Mouse (Mus musculus): ENCODE results near the gene 9930111J21Rik1. TPM values are rescaled to one million over a fixed set of nuclear protein-coding genes. Genes with fewer than 3 reads are reported as not detected.
"Not testable (repeated sequence)": the region's sequence is repeated elsewhere in the genome, so short reads cannot be mapped to it uniquely, and the experiment has no call there.

Gene 9930111J21Rik1
- polyA plus RNA-seq (2015; fragmentation: Nextera tagmentation; extraction: Ambion mirVana): 0.39 and 0.74 TPM in 2 replicates

DNA sequence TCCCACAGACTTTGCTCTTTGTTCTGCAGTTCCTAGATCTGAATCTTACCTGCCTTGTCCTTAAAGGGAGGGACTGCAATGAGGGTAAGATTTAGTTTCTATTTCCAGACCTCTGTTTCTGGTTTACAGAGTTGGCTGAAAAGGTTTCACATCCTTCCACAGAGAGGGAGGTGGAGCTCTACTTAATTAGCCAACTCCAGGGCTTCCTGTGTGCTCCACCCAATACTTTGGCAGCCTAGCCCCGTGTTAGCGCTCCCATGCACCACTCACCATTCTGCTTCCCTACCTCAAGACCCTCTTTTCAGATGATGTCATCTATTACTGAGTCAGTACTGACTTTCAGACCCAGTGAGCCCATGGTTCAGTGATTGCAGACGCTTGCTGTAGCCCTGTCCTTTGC, at the start of gene 9930111J21Rik1:
TSS of gene 9930111J21Rik1 (minus strand) at position 148 of the 400 bp plus-strand sequence.
- not testable (repeated sequence) for H3K9me3 ChIP-seq (replicated peaks; ENCODE audit: control insufficient read depth, low read length); H3K36me3 ChIP-seq (ENCODE audit: control insufficient read depth, insufficient read depth); H3K4me3 ChIP-seq (ENCODE audit: low read length); H3K4me2 ChIP-seq (ENCODE audit: low read depth, low read length); H3K4me1 ChIP-seq (ENCODE audit: control insufficient read depth, insufficient read depth, low read length); ATAC-seq (replicated peaks; ENCODE audit: extremely low read depth, insufficient read depth, low FRiP score); H3K27me3 ChIP-seq (ENCODE audit: control insufficient read depth, insufficient read depth, low read length); H3K27ac ChIP-seq (ENCODE audit: low read length); H3K9ac ChIP-seq (ENCODE audit: low read length)
- no CpG with 5 or more reads among the region's 3 CpGs for WGBS

DNA sequence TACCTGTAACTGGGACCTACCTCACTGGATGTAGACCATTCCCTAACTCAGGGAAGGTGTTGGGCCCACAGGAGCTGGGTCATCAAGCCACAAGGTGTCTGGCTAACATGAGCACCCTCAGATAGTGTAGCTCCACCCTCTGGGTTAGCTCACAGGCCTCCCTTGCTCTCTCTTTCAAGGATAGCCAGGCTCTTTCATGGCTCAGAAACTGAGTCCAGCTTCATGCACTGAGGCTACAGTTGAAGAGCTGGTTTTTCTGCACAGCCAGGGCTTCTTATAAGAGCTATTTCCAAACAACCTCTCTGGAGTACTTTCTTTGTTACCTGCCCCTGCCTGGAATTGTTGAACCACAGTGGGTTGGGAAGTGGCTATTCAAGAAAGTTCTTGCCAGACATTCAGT, 32.9 kb upstream of the 9930111J21Rik1 start:
- H3K9me3 ChIP-seq (replicated peaks; ENCODE audit: control insufficient read depth, low read length); ATAC-seq (replicated peaks; ENCODE audit: extremely low read depth, insufficient read depth, low FRiP score); H3K27me3 ChIP-seq (ENCODE audit: control insufficient read depth, insufficient read depth, low read length); H3K4me3 ChIP-seq (ENCODE audit: low read length); H3K27ac ChIP-seq (ENCODE audit: low read length); H3K4me1 ChIP-seq (ENCODE audit: control insufficient read depth, insufficient read depth, low read length); H3K4me2 ChIP-seq (ENCODE audit: low read depth, low read length); H3K36me3 ChIP-seq (ENCODE audit: control insufficient read depth, insufficient read depth); H3K9ac ChIP-seq (ENCODE audit: low read length): not testable (repeated sequence)

DNA sequence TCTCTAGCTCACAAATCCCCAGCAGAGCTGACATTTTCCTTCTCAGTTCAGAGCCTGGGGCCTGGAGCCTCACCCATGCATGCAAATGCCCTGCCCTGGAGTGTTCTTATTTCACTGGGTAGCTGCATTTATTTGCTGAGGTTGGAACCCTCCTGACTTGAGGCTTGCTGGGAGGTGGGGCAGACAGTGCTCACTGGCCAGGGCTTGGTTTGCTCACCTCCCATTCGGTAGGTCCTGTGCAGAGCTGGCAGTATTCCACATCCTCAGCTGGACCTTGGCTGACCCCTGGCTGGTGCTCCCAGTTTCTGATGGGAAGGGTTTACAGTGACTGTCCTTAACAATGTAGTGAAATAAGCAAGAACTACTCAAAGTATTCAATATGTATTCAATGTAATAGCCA, 27.6 kb upstream of the 9930111J21Rik1 start:
- not testable (repeated sequence) for ATAC-seq (replicated peaks; ENCODE audit: extremely low read depth, insufficient read depth, low FRiP score); H3K9me3 ChIP-seq (replicated peaks; ENCODE audit: control insufficient read depth, low read length); H3K4me1 ChIP-seq (ENCODE audit: control insufficient read depth, insufficient read depth, low read length); H3K9ac ChIP-seq (ENCODE audit: low read length); H3K4me3 ChIP-seq (ENCODE audit: low read length); H3K27ac ChIP-seq (ENCODE audit: low read length); H3K27me3 ChIP-seq (ENCODE audit: control insufficient read depth, insufficient read depth, low read length); H3K4me2 ChIP-seq (ENCODE audit: low read depth, low read length); H3K36me3 ChIP-seq (ENCODE audit: control insufficient read depth, insufficient read depth)
- 17% methylated on average over 1 of the region's 1 CpGs for WGBS

DNA sequence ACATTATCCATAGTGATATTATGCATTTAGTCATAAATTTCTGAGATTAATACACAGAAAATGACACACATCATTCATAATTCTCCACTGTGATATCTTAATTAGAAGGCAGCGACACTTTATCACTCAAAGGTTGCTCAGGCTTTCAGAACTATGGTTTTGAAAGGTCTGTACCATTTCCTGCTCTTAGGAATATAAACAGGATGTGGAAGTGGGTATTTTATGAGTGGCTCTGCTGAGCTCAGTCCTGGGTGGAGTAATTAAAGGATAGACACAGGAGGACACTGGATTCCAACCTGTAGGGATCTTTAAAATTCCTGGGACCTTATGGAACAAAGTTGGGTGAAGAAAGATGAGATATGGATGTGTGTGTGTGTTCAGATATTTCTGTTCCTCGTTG, 27.1 kb upstream of the 9930111J21Rik1 start:
- H3K36me3 ChIP-seq (ENCODE audit: control insufficient read depth, insufficient read depth); H3K4me2 ChIP-seq (ENCODE audit: low read depth, low read length); ATAC-seq (replicated peaks; ENCODE audit: extremely low read depth, insufficient read depth, low FRiP score); H3K9me3 ChIP-seq (replicated peaks; ENCODE audit: control insufficient read depth, low read length); H3K9ac ChIP-seq (ENCODE audit: low read length); H3K27ac ChIP-seq (ENCODE audit: low read length); H3K27me3 ChIP-seq (ENCODE audit: control insufficient read depth, insufficient read depth, low read length); H3K4me1 ChIP-seq (ENCODE audit: control insufficient read depth, insufficient read depth, low read length); H3K4me3 ChIP-seq (ENCODE audit: low read length): not testable (repeated sequence)
- 32% methylated on average over 2 of the region's 2 CpGs for WGBS

DNA sequence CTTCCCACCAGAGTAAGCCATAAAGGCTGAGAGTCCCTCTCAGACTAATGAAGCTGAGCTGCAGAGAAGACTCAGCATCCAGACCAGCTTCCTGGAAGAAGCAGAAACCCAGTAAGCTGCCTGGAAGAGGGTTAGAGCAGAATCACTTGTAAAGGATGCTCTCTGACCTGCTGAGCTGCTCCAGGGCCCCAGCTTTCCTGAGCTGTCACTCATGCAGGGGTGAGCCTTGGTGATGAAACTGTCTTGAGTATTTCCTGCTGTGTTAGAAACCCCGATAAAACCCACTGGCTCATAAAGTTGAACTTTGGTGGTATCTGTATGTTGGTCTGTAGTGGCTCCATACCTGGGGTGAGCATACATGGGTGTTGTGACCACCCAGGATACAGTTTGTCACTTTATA, 21.2 kb upstream of the 9930111J21Rik1 start:
- H3K27ac ChIP-seq (ENCODE audit: low read length); H3K9ac ChIP-seq (ENCODE audit: low read length); ATAC-seq (replicated peaks; ENCODE audit: extremely low read depth, insufficient read depth, low FRiP score); H3K27me3 ChIP-seq (ENCODE audit: control insufficient read depth, insufficient read depth, low read length); H3K9me3 ChIP-seq (replicated peaks; ENCODE audit: control insufficient read depth, low read length); H3K4me1 ChIP-seq (ENCODE audit: control insufficient read depth, insufficient read depth, low read length); H3K4me3 ChIP-seq (ENCODE audit: low read length); H3K4me2 ChIP-seq (ENCODE audit: low read depth, low read length); H3K36me3 ChIP-seq (ENCODE audit: control insufficient read depth, insufficient read depth): not testable (repeated sequence)
- 53% methylated on average over 1 of the region's 1 CpGs for WGBS

DNA sequence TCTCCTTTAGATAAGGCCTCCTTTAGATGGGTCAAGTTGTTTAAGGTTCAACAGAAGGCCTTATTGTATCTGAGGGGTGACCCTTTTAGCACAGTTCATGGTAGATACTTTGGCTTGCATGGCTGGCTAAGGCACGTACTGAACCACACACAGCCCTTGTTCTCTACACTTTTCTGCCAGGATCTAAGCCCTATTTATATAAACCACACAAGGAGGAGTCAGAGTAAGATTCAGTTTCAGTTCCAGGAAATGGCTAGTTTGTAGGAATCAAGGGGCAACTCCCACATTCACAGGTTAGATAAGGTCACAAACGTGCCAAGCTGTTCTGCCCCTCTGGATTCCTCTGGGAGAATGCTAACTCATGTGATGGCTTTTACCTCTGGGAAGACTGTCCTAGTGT, 14.8 kb upstream of the 9930111J21Rik1 start, which contains the start of gene Tgtp1:
TSS of gene Tgtp1 (minus strand) at position 155 of the 400 bp plus-strand sequence.
- not testable (repeated sequence) for H3K9ac ChIP-seq (ENCODE audit: low read length); H3K36me3 ChIP-seq (ENCODE audit: control insufficient read depth, insufficient read depth); H3K27me3 ChIP-seq (ENCODE audit: control insufficient read depth, insufficient read depth, low read length); H3K9me3 ChIP-seq (replicated peaks; ENCODE audit: control insufficient read depth, low read length); H3K27ac ChIP-seq (ENCODE audit: low read length); H3K4me2 ChIP-seq (ENCODE audit: low read depth, low read length); H3K4me1 ChIP-seq (ENCODE audit: control insufficient read depth, insufficient read depth, low read length); H3K4me3 ChIP-seq (ENCODE audit: low read length); ATAC-seq (replicated peaks; ENCODE audit: extremely low read depth, insufficient read depth, low FRiP score)
- 36% methylated on average over 2 of the region's 2 CpGs for WGBS

DNA sequence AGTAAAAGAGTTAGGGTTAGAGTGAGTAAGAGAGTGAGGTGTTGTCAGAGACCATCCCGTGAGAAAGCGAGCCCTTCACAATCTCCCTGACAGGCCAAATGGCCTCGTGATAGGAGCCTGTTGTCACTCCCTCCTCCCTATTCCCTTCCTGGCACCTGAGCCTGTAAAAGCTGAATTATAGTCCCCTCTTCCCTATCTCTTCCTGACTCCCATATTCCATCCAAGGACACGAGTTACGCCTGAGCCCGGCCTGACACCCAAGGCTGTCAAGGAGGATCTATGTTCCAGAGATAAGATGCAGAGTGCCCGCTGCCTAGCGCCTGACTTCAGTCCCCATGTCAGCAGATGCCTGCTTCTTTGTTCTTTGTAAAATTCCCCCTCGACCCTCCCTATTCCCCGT, 14.1 kb upstream of the 9930111J21Rik1 start:
- H3K27ac ChIP-seq (ENCODE audit: low read length); H3K9ac ChIP-seq (ENCODE audit: low read length); ATAC-seq (replicated peaks; ENCODE audit: extremely low read depth, insufficient read depth, low FRiP score); H3K36me3 ChIP-seq (ENCODE audit: control insufficient read depth, insufficient read depth); H3K4me3 ChIP-seq (ENCODE audit: low read length); H3K4me2 ChIP-seq (ENCODE audit: low read depth, low read length); H3K9me3 ChIP-seq (replicated peaks; ENCODE audit: control insufficient read depth, low read length); H3K4me1 ChIP-seq (ENCODE audit: control insufficient read depth, insufficient read depth, low read length); H3K27me3 ChIP-seq (ENCODE audit: control insufficient read depth, insufficient read depth, low read length): not testable (repeated sequence)
- WGBS: 20% methylated on average over 10 of the region's 10 CpGs

DNA sequence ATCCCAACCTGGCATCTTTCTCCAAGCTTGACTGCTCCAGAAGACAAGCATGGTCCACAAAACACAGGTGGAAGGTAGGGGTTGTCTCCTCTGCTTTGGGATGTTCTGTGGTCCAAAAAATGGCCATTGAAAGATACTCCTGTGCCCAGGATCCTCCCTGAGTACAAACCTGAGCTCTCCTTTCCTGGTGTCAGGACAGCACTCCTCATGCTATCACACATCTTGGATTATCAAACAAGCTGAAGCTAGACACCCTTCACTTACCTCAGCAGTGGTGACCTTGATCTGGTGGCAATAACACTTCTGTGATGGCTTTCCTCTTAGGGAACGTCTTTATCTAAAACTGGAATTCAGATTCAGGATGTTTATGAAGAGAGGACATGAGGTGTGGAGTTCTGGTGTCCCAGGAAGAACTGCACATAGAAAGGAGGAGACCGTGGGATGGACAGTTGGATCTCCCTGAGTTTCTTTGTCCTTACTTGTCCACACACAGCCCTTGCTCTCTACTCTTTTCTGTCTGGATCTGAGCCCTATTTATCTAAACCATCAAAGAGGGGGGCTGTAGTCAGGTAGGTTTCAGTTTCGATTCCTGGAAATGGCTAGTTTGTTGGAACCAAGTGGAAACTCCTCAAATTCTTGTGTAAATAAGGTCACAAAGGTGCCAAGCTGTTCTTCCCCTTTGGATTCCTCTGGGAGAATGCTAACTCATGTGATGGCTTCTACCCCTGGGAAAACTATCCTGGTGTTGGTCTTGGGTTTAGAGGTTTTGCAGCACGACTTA, 12.7 kb upstream of the 9930111J21Rik1 start, which contains the start of gene Gm12185:
TSS of gene Gm12185 (minus strand) at position 487 of the 781 bp plus-strand sequence.
- WGBS: 46% methylated on average over 4 of the region's 4 CpGs
- H3K4me2 ChIP-seq (ENCODE audit: low read depth, low read length); H3K27ac ChIP-seq (ENCODE audit: low read length); H3K4me1 ChIP-seq (ENCODE audit: control insufficient read depth, insufficient read depth, low read length); H3K9ac ChIP-seq (ENCODE audit: low read length); H3K27me3 ChIP-seq (ENCODE audit: control insufficient read depth, insufficient read depth, low read length); ATAC-seq (replicated peaks; ENCODE audit: extremely low read depth, insufficient read depth, low FRiP score); H3K9me3 ChIP-seq (replicated peaks; ENCODE audit: control insufficient read depth, low read length); H3K4me3 ChIP-seq (ENCODE audit: low read length); H3K36me3 ChIP-seq (ENCODE audit: control insufficient read depth, insufficient read depth): not testable (repeated sequence)

DNA sequence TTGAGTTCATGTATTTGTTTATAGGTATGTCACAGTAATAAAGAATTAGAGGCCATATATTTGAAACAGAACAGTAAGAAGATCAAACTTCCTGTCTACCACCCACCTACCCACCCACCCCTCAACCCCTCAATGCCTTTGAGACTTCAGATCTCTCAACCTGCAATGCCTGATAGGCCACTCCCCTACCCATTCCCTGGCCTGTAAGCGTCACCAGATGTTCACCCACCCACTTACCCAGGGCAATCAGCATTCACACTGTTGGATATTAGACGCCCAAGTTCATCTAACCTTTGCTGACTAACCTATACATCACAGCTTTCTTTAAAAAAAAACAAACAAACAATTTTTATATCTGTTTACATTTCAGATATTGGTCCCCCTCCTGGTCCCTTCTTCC, 10.8 kb upstream of the 9930111J21Rik1 start:
- not testable (repeated sequence) for H3K4me2 ChIP-seq (ENCODE audit: low read depth, low read length); ATAC-seq (replicated peaks; ENCODE audit: extremely low read depth, insufficient read depth, low FRiP score); H3K9me3 ChIP-seq (replicated peaks; ENCODE audit: control insufficient read depth, low read length); H3K36me3 ChIP-seq (ENCODE audit: control insufficient read depth, insufficient read depth); H3K27me3 ChIP-seq (ENCODE audit: control insufficient read depth, insufficient read depth, low read length); H3K27ac ChIP-seq (ENCODE audit: low read length); H3K4me3 ChIP-seq (ENCODE audit: low read length); H3K9ac ChIP-seq (ENCODE audit: low read length); H3K4me1 ChIP-seq (ENCODE audit: control insufficient read depth, insufficient read depth, low read length)
- 71% methylated on average over 2 of the region's 2 CpGs for WGBS

Data from heart, embryonic 16.5 days (tissue).